Mouse (Mus musculus) urinary bladder, postnatal 10 days (tissue): Measurements from ENCODE around the gene Capns1.
"Not testable (repeated sequence)": the region's sequence is repeated elsewhere in the genome, so short reads cannot be mapped to it uniquely, and the experiment has no call there.

Experiments used
- DNase-seq: peaks from one replicate; pipeline ENCODE4 v3.0.0; 2022; ENCODE audit warnings: low spot score

Gene Capns1

DNA sequence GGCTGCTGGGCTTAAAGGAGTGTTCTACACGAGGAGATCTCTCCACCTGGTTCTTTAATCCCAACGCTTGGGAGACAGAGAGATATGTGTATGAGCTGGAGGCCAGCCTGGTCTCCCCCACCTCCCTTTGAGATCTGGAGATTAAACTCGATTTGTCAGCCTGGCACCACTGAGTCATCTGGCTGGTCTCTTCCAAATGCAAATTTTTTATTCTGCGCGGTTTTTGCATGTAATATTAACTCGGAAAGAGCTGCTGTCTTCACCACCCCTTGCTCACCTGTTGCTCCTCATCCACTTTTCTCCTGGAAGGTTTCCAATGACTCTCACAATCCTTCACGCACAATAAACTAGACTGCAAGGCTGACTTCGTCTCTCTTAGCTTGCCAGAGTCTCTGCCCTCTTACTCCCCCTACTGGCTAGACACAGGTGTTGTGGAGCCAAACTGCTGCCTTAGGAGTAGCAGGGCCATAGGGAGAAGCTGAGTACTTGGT is at the start of gene Capns1:
Capns1 (minus strand) TSS at position 331 of the 491 bp plus-strand sequence.
- no peak for DNase-seq

DNA sequence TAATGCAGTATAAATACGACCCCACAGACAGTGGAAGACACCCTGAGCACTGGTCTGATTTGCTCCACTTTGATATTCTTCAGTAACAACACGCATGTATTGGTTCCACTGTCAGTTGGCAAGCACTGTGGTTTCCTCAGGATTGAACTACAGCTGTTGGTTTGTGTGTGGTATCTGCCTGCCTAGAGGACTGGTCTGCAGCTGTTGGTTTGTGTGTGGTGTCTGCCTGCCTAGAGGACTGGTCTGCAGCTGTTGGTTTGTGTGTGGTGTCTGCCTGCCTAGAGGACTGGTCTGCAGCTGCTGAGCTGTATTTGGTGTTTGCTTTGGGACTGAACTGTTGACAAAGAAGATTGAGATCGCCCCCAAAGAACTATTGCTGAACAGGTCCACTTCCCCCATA is 38.8 kb upstream of the Capns1 start:
- not testable (repeated sequence) for DNase-seq

- no peak for DNase-seq
Observed at GRCm38 (mm10) chr7:30235625-30236024, 37.0 kb upstream of the Capns1 start, which contains the start of gene Ovol3. Gene Ovol3, minus strand, starts transcription at chr7:30235725.

- no peak for DNase-seq
Observed at GRCm38 (mm10) chr7:30235091-30235490, 36.5 kb upstream of the Capns1 start.

GRCm38 (mm10) chr7:30234276-30234858 is 35.8 kb upstream of the Capns1 start:
- DNase-seq, result no peak

- no peak for DNase-seq
Observed at GRCm38 (mm10) chr7:30233387-30233786, 34.8 kb upstream of the Capns1 start.

DNA sequence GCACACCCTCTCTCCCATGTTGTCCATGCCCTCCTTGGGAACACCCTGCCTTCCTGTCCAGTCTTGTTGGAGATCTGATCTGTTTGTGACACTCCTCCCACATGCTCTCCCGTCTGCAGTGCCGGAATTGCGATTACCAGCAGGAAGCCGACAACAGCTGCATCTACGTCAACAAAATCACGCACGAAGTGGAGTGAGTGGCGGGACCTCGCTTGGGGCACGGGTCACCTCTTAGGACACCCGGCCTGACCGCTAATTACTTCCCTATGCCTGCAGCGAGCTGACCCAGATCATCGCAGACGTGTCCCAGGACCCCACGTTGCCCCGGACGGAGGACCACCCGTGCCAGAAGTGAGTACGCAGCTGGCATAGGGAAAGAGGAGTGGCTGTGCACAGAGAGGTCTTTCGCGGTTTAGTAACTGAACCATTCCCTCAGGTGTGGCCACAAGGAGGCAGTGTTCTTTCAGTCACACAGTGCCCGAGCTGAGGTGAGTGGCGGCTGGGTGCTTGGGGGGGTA is 34.1 kb upstream of the Capns1 start:
- DNase-seq, result no peak

DNA sequence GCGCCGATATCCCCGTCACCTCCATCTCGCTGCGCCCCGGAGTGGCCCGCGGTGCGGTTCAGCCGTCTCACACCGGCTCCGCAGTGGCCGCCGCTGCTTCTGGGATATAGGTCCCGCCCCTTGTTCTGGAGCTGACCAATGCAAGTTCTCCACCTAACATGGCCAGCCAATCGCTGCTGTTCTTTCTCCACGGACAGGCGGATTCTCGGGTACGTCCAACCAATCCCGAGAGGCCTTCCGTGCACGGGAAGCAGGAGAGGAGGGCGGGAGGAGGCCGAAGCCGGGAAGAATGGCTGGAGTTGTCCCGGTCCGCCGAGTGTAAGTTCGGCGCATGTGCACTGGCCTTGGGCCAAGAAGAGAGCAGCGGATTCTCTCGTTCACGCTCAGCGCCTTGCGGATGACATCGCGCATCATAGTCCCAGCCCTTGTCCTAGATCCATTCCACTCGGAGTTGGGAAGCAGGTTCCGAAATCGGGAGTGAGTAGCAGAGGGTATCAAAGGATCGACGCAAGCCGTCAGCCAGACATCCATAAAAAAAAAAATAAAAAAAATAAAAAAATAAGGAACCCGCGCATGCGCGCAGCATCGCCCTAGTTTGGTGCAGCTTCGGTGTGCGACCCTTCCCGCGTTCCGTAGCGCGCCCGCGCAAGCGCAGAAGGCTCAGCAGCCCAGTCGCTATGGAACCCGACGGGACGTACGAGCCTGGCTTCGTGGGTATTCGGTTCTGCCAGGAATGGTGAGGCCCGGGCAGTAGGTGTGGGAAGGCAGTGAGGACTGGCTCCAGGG is 33.3 kb upstream of the Capns1 start, which contains the start of the genes Polr2i and Tbcb:
Polr2i (plus strand) TSS at position 280 of the 786 bp plus-strand sequence.
Tbcb (minus strand) TSS at position 604 of the 786 bp plus-strand sequence.
- peak; percentile 93 for DNase-seq

GRCm38 (mm10) chr7:30231328-30231668 is 32.7 kb upstream of the Capns1 start:
- DNase-seq, result no peak

GRCm38 (mm10) chr7:30224206-30224605 is 25.6 kb upstream of the Capns1 start:
- DNase-seq, result no peak

DNA sequence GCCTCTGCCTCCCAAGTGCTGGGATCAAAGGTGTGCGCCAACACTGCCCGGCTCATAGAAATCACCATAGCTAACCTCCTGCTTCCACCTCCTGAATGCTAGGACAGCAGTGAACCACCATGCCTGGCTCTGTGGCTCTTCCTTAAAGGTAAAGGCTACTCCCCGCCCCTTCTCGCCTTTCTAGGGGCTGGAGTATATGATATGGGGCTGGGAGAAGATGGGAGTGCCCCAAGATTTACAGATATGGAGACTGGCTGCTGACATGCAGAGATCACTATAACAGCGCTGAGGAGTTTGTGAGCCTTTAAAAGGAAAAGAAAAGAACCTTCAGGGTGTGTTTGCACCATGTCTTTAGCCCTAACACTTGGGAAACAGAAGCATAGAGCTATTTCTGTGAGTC is 23.6 kb upstream of the Capns1 start:
- DNase-seq, result no peak

- DNase-seq, result no peak
Observed at GRCm38 (mm10) chr7:30221433-30221832, 22.8 kb upstream of the Capns1 start.

- DNase-seq, result no peak
Observed at GRCm38 (mm10) chr7:30220008-30220356, 21.4 kb upstream of the Capns1 start.

DNA sequence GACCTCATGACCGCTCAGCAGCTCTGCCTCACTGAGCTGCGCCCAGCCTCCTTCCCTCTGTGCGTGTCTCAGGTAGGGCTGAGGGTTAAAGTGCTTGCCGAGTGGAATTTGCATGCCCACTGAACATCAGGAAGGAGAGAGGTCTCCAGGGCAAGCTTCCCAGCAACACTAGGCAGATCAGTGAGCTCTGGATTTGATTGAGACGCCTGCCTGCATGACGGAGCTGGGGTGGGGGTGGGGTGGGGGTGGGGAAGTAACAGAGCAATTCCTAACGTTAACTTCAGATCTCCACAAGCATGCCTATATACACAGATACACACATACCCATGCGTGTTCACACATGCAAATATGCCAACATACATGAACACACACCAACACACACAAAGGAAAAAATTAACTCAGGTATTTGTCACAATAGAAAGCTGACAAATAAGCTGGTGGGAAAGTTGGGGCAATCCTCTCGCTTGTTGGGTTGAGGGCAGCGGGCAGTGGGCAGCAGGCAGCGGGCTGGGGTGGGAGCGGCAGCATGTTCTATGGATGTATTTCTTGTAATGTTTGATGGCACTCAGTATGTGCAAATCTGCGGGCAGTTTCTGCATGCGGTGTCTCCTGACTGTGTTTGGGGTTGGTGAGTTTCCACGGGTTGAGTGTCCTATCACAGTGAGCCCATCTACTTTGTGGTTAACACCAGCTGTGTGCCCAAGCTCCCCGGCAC is 20.8 kb upstream of the Capns1 start:
- DNase-seq, result no peak

- no peak for DNase-seq
Observed at GRCm38 (mm10) chr7:30217277-30217676, 18.7 kb upstream of the Capns1 start.

GRCm38 (mm10) chr7:30216723-30217151 is 18.1 kb upstream of the Capns1 start:
- no peak for DNase-seq

DNA sequence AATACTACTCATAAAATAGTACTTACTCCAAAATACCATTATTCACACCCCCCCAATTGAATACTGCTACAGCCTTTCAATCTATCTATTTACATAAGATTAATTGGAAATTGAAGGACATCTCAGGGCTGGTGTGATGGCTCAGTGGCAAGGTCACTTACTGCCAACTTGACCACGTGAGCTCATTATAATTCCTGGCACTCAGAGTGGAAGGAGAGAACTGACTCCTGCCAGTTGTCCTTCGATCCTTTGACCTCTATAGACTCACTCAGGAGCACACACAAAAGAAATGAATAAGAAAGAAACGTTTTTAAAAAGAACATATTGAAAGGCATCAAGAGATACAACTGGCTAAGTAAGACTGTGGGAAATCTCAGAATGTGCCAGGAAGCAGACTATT is 17.3 kb upstream of the Capns1 start:
- no peak for DNase-seq

- no peak for DNase-seq
Observed at GRCm38 (mm10) chr7:30213881-30214280, 15.3 kb upstream of the Capns1 start.

DNA sequence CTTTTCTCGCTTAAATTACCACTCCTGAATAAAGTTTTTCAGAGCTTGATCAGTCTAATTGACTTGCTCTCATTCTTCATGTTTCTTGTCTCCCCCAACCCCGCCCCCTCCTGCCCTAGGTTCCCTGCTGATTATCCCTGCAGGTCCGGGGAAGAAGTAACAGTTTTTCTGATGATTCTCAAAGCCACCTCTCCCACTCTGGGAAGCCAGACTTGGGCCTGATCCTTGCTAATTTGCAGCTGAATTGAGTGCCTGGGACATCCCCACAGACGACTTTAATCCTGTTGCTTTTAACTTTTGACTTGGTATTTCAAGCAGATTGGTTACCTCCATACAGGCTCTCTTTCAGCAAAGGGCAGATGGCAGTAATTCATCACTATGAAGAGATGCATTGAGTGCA is 12.4 kb upstream of the Capns1 start:
- no peak for DNase-seq

DNA sequence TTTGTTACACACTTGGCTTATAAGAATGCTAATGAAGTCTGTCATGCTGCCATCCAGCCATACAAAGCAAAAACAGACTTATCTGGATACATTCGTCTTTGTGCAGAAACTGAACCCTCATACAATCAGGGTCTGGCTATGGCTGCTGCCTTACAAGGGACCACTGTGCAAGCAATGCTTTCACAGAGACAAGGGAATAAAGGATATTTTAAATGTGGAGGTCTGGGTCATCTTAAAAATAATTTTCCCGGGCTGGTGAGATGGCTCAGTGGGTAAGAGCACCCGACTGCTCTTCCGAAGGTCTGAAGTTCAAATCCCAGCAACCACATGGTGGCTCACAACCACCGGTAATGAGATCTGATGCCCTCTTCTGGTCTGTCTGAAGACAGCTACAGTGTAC is 7.8 kb upstream of the Capns1 start:
- DNase-seq, result not testable (repeated sequence)

- no peak for DNase-seq
Observed at GRCm38 (mm10) chr7:30205383-30205782, 6.8 kb upstream of the Capns1 start.

GRCm38 (mm10) chr7:30204380-30204779 is 5.8 kb upstream of the Capns1 start:
- no peak for DNase-seq
